Comparison of ENCODE assay signal across 11 mouse cellular contexts in the genomic region with DNA sequence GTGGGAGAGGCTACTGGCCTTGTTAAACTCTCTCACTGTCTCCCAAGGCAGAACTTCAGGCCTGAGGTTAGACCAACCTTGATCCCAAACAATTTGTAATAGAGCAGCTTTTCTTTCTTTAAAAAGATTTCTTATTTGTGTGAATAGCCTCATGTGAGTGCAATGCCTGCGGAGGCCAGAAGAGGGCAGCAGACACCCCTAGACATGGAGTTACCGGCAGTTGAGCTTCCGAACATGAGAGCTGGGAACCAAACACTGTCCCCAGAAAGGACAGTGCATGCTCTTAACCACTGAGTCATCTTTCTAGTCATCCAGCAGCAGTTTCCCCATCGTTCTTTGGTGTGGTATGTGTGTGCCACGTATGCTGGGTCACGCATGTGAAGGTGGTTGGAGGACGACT. TPM values are rescaled to one million over a fixed set of nuclear protein-coding genes. Genes with fewer than 3 reads are reported as not detected.
DNase-seq lines count a peak whose midpoint lies in the region; ATAC-seq and TF ChIP-seq lines count a peak whose summit lies in the region.
"Had no signal": no experiment of that assay in that cellular context is flagged by ENCODE, and none has a peak within 500 bp of the region (broad histone marks: within the 10 kb centered on the region; RNA-seq: fewer than 3 reads in every experiment).

No protein-coding gene starts in this region.

- TF ChIP-seq POLR2A in brain, embryonic 14.5 days (IDR thresholded peaks at IDR 0.05; ENCODE audit: borderline replicate concordance, extremely low read depth, insufficient read depth, insufficient read length, poor library complexity, severe bottlenecking): no peak

- no peak for TF ChIP-seq EP300 in liver, postnatal 0 days (IDR thresholded peaks at IDR 0.05; ENCODE audit: low read depth)

- 89% methylated on average over 7 of the region's 7 CpGs for WGBS in heart, embryonic 15.5 days
- 96% methylated on average over 7 of the region's 7 CpGs for WGBS in liver, postnatal 0 days (ENCODE audit: insufficient replicate concordance)

- ATAC-seq in heart, embryonic 15.5 days (replicated peaks; ENCODE audit: insufficient number of reproducible peaks, insufficient read depth, low FRiP score, low read depth): no peak
- ATAC-seq in liver, postnatal 0 days: no peak

- no peaks in the 10 kb centered on the region for H3K36me3 ChIP-seq in heart, embryonic 15.5 days
- no peaks in the 10 kb centered on the region for H3K36me3 ChIP-seq in liver, postnatal 0 days (replicated peaks; ENCODE audit: insufficient read depth, low read length)

- no peak overlapping the region for H3K4me2 ChIP-seq in heart, embryonic 15.5 days
- H3K4me2 ChIP-seq in liver, postnatal 0 days (ENCODE audit: low read depth, low read length): no peak overlapping the region

- H3K9ac ChIP-seq in heart, embryonic 15.5 days: no peak overlapping the region
- no peak overlapping the region for H3K9ac ChIP-seq in liver, postnatal 0 days (replicated peaks)

- peak; percentile 54; the same call in 1 of the 2 replicates for TF ChIP-seq CTCF in brain, embryonic 14.5 days (IDR thresholded peaks at IDR 0.05; ENCODE audit: borderline replicate concordance, extremely low read depth, insufficient read depth, insufficient read length)
- peak; percentile 69 for TF ChIP-seq CTCF in liver, postnatal 0 days (IDR thresholded peaks at IDR 0.05; ENCODE audit: low read depth)

- no peaks in the 10 kb centered on the region for H3K27me3 ChIP-seq in heart, embryonic 15.5 days
- no peaks in the 10 kb centered on the region for H3K27me3 ChIP-seq in liver, postnatal 0 days (ENCODE audit: insufficient read depth, low read length)

- peaks cover 16% of the 10 kb centered on the region for H3K4me1 ChIP-seq in heart, embryonic 15.5 days (replicated peaks)
- peaks cover 8% of the 10 kb centered on the region; the same call in 1 of the 2 replicates for H3K4me1 ChIP-seq in liver, postnatal 0 days (ENCODE audit: insufficient read depth)

- H3K4me3 ChIP-seq in heart, embryonic 15.5 days: no peak overlapping the region
- H3K4me3 ChIP-seq in liver, postnatal 0 days (ENCODE audit: low read depth, low read length): no peak overlapping the region
- H3K4me3 ChIP-seq: erythroblast, embryonic 14.5 days; myocyte had no signal

- H3K27ac ChIP-seq in heart, embryonic 15.5 days: peak overlapping the region; percentile 95
- 0 out of 2 replicates have a peak overlapping the region, but pooled peaks have one; percentile 48 for H3K27ac ChIP-seq in liver, postnatal 0 days (ENCODE audit: low read depth)

- H3K9me3 ChIP-seq in heart, embryonic 15.5 days (replicated peaks): no peaks in the 10 kb centered on the region
- H3K9me3 ChIP-seq in liver, postnatal 0 days (ENCODE audit: low read length): no peaks in the 10 kb centered on the region; the same call in 1 of the 2 replicates

- DNase-seq in heart, postnatal 4 days: no peak
- DNase-seq in B cell, adult 2 months: peak; percentile 40 to 48
- DNase-seq in brain, embryonic 14.5 days (ENCODE audit: low read depth): no peak
- no peak for DNase-seq in liver, postnatal 0 days
- no peak for DNase-seq in urinary bladder, postnatal 14 days (ENCODE audit: low spot score)
- no peak for DNase-seq in cerebellum, postnatal 36 days
- DNase-seq in adrenal gland, postnatal 14 days: no peak
- DNase-seq: layer of hippocampus, postnatal 36 days had no signal

RNA-seq across cellular contexts. Expression of a gene that starts 10.1 kb away (rescaled TPM):
- 14.0 and 71.8 TPM in 2 replicates for polyA plus RNA-seq in heart, embryonic 15.5 days (2015; fragmentation: Nextera tagmentation; extraction: Ambion mirVana)
- total RNA-seq in heart, postnatal 4 days (2021): 10 to 100 TPM; 13.2 to 20.5 TPM
- polyA plus RNA-seq in brain, embryonic 14.5 days (2012; rRNA removed): 62.2 and 109 TPM in 2 replicates
- 33.4 and 35.3 TPM in 2 replicates for polyA plus RNA-seq in liver, postnatal 0 days (2015; fragmentation: Nextera tagmentation; extraction: Ambion mirVana)
- 35.4 and 36.2 TPM in 2 replicates for total RNA-seq in adrenal gland, postnatal 14 days (2021)

RNA-seq across cellular contexts. Expression of a gene that starts 11.5 kb away (rescaled TPM):
- 53.4 and 56.4 TPM in 2 replicates for polyA plus RNA-seq in heart, embryonic 15.5 days (2015; fragmentation: Nextera tagmentation; extraction: Ambion mirVana)
- 10 to 100 TPM; 47.0 to 48.2 TPM for total RNA-seq in heart, postnatal 4 days (2021)
- 55.5 and 60.1 TPM in 2 replicates for polyA plus RNA-seq in brain, embryonic 14.5 days (2012; rRNA removed)
- 38.4 and 38.6 TPM in 2 replicates for polyA plus RNA-seq in liver, postnatal 0 days (2015; fragmentation: Nextera tagmentation; extraction: Ambion mirVana)
- total RNA-seq in adrenal gland, postnatal 14 days (2021): 42.3 and 54.0 TPM in 2 replicates

RNA-seq across cellular contexts. Expression of a gene that starts 34.3 kb away (rescaled TPM):
- 43.3 and 47.1 TPM in 2 replicates for polyA plus RNA-seq in heart, embryonic 15.5 days (2015; fragmentation: Nextera tagmentation; extraction: Ambion mirVana)
- 10 to 100 TPM; 33.3 to 34.0 TPM for total RNA-seq in heart, postnatal 4 days (2021)
- polyA plus RNA-seq in brain, embryonic 14.5 days (2012; rRNA removed): 5.1 and 7.0 TPM in 2 replicates
- 2.5 and 3.1 TPM in 2 replicates for polyA plus RNA-seq in liver, postnatal 0 days (2015; fragmentation: Nextera tagmentation; extraction: Ambion mirVana)
- 2.4 and 3.5 TPM in 2 replicates for total RNA-seq in adrenal gland, postnatal 14 days (2021)

RNA-seq across cellular contexts. Expression of a gene that starts 34.9 kb away (rescaled TPM):
- polyA plus RNA-seq in heart, embryonic 15.5 days (2015; fragmentation: Nextera tagmentation; extraction: Ambion mirVana): 167 and 180 TPM in 2 replicates
- 100 to 1,000 TPM; 101 to 104 TPM for total RNA-seq in heart, postnatal 4 days (2021)
- polyA plus RNA-seq in brain, embryonic 14.5 days (2012; rRNA removed): 125 and 165 TPM in 2 replicates
- polyA plus RNA-seq in liver, postnatal 0 days (2015; fragmentation: Nextera tagmentation; extraction: Ambion mirVana): 101 and 109 TPM in 2 replicates
- 104 and 116 TPM in 2 replicates for total RNA-seq in adrenal gland, postnatal 14 days (2021)

RNA-seq across cellular contexts. Expression of a gene that starts 39.2 kb away (rescaled TPM):
- not detected in 2 replicates for polyA plus RNA-seq in heart, embryonic 15.5 days (2015; fragmentation: Nextera tagmentation; extraction: Ambion mirVana)
- 1 to 10 TPM in 1 of 2 experiments, under 1 TPM in 1; 0.92 to 1.9 TPM for total RNA-seq in heart, postnatal 4 days (2021)
- not detected in 2 replicates for polyA plus RNA-seq in brain, embryonic 14.5 days (2012; rRNA removed)
- not detected in 2 replicates for polyA plus RNA-seq in liver, postnatal 0 days (2015; fragmentation: Nextera tagmentation; extraction: Ambion mirVana)
- total RNA-seq in adrenal gland, postnatal 14 days (2021): not detected in 2 replicates
- total RNA-seq: layer of hippocampus, postnatal 36 days had no signal
- polyA plus RNA-seq: erythroblast, embryonic 14.5 days had no signal

Comparison
In these comparisons a context has a peak if more than half of its experiments do, and no peak if none do; other contexts are left out.
1. DNase-seq: peak in B cell, adult 2 months (2 of 2); none in heart, postnatal 4 days (single experiment), brain, embryonic 14.5 days (single experiment), liver, postnatal 0 days (single experiment), urinary bladder, postnatal 14 days (single experiment), cerebellum, postnatal 36 days (0 of 2) and adrenal gland, postnatal 14 days (single experiment).